Mouse (Mus musculus) NIH3T3 (cell line): ENCODE measurements around the gene Kansl1l.
A peak's percentile ranks its signal among the peaks of the same experiment; 100 is the strongest.

Experiments used
- DNase-seq: peaks from one replicate; pipeline ENCODE4 v3.0.0-alpha.2; 2012; ENCODE audit warnings: low read depth

Kansl1l gene

DNA sequence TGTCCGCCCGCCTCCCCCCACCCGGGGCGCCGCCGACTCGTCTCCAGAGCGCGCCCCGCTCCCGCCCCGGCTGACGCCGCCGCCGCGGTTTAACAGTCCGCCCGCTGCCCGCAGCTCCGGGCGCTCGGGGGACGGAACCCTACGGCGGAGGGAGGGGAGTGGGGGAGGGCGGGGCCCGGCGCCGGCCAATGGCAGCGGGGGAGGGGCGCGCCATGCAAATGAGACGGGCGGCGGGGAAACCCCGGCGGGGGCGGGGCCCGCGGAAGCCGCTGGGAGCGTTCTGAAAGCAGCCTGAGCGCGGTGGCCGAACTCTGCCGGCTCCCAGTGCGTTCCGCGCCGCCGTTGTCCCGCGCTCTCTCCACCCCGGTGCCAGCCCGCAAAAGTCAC is at the start of gene Kansl1l:
Kansl1l (minus strand) TSS at position 110 of the 387 bp plus-strand sequence.
- DNase-seq: peak; percentile 97

DNA sequence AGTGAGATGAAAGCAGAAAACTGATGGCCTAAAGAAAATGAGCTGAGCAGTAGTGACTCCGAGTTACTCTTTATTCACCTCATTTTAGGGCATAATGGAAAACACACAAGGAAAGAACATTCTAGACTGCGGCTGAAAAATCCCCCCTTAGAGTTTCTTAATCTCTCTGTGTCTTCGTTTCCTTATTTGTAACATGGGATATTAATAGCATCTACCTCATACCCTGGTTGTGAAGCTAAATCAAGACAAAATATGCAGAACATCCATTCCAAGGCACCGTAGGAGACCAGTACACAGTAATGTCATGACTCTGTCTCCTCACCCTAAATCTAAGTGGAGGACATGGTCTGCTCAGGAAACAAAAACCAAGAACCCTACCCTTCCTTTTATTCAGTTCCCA is 48.3 kb upstream of the Kansl1l start:
- no peak for DNase-seq

DNA sequence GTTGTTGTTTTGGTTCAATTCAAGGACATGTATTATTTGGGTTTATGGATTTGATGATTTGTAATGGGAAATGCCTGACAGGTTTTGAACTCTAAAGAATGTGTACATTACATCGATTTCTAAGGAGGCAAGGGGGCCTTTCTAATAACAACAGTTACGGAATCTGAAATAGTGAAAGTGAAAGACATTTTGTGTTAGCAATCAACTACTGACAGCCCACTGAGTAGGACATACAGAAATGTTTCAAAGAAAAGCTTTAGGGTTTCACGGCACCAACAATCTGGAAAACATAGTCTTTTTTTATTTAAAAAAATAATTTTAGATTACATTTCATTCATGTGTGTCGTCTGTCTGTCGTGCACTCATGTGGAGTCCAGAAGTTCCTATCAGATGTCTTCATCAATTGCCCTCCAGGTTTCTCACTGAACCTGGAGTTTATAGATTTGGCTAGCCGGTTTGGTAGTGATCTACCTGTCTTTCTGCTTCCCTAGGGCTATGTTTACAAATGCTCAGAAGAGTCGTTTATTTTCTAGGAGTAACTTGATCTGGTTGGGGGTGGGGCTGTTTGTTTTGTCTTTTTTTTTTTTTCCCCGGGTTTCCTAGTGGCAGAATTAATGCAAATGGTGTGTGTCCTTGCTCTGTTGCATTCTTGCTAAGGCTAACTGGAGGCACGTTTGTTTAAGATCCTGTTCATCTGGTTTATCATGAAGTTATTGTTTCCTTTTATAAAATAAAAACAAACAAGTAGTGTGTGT is 46.6 kb upstream of the Kansl1l start:
- DNase-seq: no peak

DNA sequence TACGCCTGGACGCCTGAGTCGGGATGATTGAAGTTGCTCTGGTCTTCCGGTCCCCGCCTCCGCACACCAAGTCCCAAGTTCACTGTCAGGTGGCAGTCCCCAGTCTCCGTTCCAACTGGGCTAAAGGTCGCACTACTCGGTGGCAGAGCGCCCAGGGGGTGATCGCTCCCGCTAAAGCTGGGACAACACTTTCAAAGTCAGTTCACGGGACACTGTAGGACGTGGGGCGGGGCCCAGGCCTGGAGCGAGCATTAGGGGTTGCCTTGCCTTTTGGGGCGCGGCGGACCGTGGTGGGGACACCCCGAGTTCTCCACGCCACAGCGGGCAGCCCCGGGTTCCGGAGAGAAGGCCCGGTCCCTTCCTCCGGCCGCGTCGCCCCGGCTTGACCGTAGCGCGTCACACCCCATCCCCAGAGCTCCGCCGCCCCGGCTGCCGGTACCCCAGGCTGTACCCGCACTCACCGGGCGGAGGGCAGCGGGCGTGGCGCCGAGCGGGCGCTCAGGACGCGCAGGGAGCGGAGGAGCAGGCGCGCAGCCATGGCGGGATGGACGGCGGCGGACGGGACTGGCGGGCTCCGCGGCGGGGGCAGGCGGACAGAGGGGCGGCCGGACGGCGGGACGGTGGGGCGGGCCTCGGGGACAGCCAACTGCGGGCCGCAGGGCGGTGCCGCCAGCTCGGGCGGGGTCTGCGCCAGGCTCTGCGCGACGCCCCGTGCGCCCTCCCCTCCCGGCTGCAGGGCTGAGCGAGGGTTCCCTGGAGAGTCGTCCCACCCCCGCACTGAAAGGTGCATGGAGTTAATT is 45.5 kb upstream of the Kansl1l start, which contains the start of gene Acadl:
Acadl (minus strand) TSS at position 566 of the 800 bp plus-strand sequence.
- DNase-seq: peak; percentile 74

DNA sequence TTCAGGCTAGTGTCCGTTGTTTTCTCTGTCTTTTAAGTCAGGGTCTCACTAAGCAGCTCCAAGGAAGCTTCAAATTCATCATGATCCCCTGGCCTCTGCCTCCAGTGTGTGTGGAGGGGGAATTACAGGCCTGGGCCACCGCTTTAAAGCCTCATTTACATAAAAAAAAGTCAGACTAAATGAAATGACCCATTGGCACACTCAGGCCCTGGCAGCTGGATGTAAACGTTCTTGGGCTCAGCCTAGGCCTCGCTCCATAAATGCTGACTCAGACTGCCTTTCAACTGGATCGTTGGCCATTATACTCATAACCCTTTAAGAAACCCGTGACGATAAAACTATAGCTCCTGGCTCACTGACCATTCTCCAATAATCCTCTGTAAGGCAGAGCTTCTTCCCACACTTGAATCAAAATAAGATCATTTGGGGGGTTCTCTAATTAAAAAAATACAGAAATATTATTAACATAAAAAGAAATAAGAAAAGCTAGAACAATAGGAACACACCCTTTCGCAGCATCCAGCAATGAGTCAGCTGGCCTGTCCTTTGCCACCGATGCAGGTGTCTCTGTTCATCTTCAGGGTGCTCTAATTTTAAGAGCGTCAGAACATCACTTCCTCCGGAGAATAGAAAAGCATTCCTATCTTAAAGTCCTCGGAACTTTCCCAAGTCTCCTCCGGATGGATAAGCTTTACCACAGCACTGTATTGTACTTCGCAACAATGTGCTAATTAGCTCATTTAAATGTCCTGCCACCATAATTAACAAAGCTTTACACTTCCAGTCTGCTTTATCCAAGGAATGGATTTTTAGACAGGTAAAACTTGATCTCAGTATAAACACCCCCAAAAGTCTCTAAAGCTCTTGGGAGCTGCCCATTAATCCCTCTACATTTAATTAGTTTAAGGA is 44.7 kb upstream of the Kansl1l start:
- DNase-seq: peak; percentile 74

DNA sequence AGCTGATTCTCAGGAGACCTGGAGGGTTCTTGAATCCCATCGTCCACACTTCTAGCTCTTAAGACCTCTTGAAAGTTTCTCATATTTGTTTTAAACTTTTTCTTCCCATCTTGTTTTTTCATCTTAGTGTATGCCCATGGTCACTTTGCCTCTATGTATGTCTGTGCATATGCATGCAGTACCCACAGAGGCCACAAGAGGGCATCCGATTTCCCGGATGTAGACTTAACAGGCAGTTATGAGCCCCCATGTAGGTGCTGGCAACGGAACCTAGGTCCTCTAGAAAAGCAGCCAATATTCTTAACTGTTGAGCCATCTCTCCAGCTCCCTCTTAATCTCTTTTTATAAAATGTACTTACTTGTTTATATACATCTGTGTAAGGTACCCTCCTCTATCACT is 30.1 kb upstream of the Kansl1l start:
- DNase-seq: no peak

DNA sequence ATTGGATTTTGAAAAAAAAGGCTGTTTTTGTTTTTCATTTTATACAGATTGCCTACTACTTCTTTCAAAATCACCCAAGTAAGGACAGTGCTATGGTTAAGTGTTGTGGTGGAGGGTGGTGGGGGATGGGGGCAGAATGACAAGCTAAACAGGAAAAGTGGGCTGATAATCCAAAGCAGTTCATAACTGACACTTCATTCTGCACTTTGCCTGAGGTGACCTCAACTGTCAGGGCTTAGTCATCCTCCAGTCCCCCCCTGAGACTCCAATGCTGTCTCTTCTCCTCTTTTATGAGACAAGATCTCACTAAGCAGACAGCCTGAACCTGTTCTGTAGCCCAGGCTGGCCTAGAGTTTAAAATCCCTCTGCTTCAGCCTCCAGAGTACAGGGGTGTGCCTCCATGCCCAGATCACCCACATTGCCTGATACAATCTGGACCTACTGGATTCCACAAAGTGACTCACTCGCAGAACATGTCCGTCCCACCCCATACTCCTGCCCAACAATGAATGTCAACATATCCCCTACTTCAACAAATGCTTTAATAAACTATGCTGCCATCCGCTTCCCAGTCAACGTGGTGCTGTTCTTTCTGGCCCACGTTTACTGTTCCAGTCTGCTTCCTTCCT is 28.4 kb upstream of the Kansl1l start:
- peak; percentile 62 for DNase-seq

DNA sequence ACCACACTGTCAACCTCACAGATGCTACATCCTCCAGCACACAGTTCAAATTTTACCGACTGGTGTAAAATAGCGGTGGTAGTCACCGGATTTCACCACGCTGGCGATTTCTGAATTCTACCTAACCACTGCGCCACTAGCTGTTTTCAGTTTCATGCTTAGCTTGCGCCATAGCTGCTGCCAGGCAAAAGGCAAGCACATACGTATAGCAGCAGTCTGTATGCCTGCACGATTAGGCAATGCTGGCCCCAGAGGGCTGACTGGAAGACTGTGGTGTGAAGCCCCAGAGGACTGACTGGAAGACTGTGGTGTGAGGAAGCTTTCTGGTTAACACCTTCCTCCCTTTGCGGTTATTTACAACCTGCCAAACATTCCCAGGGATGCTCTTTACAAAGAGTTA is 24.6 kb upstream of the Kansl1l start:
- no peak for DNase-seq

DNA sequence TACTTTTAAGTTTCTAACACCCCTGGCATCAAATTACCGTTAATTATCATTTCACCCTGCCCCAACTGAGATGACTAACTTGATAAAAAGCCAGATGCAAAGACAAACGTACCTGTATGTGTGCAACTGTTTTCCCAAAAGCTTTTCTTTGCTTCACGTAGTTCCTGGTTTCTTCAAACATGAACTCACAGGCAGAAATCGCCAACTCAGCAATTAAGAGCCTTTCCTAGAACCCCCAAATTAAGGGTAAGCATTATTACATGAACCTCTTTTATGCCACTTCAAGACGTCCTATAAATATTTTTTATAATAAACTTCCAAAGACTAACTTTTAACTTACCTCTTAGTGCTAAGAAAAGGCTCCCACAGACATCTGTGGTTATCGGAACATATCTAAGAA is 24.1 kb upstream of the Kansl1l start:
- no peak for DNase-seq

DNA sequence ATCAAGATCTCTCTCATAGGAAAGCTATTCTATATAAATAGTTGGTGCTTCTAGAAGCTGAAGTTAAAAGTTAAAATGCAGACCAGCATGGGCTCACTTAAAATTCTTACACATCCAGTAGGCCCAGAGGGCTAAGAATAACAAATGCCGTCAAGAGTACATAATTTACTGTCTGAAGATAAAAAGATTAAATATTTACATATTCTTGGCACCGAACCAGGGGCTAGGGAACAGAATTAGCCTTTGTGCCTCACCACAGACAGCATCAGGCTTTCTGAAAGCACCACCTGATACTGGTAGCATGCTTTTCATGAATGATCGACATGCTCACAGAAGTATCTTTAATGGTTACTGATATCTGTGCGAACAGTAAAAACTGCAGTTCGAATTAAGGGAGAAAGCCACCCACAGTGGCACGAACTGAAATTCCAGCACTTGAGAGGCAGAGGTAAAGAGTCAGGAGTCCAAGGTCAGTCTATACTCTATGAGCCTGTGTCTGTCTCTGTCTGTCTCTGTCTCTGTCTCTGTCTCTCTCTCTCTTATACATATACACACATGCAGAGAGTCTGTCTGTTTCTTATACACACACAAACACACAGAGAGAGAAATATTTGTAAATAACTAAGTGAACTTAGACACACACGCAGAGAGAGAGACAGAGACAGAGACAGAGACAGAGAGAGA is 22.5 kb upstream of the Kansl1l start:
- DNase-seq: peak; percentile 23

DNA sequence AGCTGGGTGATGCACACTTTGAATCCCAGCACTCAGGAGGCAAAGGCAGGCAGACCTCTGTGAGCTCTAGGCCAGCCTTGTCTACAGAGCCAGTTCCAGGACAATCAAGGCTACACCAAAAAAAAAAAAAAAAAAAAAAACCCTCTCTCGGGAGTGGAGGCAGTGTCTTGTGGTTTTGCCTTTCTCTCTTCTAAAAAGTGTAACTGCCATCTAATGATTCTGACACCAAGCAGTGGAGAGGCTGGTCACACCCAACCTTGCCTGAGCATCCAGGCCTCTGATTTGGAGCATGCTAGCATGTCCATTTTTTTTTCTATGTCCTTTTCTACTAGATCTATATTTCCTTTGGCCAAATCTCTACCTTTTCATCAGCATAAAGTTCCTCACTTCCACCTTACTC is 21.8 kb upstream of the Kansl1l start:
- no peak for DNase-seq

DNA sequence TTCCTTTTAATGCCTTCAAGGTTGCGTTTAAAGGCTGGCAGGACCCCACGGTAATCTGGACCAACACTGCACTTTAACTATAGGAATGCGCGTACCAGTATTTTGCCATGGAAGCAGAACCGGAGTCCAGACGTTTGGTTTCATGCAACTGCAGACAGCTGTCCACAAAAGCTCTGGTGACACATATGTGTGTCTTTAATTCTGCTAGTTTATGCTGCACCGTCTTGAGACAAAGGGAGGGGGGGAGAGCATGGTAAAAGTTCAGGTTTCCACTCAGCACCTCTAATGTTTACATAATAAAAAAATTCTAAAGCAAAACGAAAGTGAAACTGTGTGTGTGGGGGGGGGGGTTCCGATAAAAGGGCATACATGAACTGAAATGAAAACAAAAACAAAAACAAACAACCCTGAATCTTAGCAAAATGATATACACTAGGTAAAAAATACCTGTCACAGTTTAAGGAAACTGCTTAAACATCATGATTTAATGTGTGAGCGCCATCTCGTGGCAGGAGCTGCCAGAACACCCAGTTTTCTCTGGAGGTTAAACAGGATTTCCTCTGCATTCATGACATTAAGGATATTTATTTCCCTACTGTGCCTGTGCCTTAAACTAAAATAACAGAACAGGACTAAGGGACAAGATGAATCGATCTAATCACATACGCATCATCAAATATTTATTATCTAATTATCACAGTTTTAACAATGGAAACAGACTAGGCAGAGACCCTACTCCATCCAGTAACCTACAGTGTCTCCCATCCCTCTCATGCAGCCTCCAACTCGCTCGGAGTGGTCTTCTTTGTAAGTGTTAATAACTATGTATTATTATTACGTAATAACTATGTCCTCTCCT is 21.1 kb upstream of the Kansl1l start:
- DNase-seq: peak; percentile 84

DNA sequence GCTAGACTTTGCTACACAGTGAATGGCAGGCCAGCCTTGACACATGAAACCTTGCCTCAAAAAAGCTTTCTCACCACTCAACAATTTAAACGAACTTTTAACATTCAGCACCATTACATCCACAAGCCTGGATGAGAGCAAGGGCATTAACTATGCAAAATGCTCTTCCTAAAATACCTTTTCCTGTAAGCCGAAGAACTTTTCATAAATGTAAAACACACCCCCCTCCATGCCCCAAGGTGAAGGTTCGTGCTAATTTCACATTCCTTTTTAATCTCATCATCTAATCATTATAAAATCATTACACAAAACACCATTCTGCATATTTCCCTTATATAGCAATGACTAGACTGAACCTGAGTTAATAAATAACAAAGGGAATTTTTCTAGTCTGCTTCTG is 19.8 kb upstream of the Kansl1l start:
- no peak for DNase-seq

DNA sequence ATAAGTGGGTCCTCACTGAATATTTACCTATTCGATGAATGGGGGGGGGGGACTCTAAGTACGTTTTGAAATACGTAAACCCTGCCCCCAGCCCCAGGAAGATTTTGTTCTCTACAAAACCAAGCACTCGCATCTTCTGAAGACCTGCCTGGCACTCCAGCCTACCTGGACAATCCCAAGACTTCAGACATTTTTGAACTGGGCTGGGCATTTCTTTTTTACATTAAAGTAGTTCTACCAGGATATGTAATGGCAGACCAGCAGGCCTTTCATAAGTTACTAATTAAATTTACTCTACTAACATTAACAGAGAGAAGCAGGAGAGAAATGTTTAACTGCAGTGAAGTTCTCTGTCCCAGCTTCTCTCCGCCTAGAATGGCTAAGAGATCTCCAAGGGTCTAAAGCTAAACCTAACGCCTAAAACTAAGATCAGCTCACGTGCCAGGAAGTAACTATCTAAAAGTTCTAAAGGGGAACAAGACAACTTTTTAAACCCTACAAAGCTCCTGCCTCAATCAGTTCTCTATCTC is 15.3 kb upstream of the Kansl1l start:
- no peak for DNase-seq

DNA sequence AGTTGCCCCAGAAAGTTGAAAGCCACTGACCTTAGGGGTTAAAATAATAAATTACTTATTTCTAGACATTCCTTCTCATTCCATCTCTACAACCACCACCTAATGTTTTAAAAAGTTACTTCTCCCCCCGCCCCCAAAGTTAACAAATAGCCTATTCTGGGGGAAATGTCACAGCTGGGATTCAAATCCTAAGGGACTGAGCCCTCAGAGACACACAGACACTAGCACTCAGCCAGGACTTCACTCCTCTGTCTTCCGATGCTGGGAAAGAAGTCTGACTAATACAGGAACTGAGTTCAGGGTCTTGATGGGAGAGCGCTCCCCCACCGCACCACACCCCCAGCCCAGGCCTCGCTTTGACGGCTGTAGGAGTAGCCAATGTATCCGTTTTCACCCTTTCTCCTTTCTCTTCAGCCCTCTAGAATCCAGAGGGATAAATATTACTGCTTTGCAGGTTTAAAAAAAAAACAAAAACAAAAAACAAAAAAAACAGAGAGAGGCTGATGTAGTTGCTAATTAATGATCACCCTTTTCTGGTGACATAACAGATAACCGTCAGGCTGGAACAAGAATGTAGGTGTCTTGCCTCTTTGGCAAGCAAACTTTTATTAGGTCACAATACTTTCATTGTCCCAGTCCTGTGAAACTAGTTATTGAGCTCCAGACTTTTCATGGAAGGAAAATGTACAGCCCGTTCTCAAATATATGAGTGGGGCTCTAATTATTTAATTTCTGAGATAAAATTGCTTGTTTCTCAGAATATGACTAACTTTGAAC is 14.7 kb upstream of the Kansl1l start:
- DNase-seq: no peak

DNA sequence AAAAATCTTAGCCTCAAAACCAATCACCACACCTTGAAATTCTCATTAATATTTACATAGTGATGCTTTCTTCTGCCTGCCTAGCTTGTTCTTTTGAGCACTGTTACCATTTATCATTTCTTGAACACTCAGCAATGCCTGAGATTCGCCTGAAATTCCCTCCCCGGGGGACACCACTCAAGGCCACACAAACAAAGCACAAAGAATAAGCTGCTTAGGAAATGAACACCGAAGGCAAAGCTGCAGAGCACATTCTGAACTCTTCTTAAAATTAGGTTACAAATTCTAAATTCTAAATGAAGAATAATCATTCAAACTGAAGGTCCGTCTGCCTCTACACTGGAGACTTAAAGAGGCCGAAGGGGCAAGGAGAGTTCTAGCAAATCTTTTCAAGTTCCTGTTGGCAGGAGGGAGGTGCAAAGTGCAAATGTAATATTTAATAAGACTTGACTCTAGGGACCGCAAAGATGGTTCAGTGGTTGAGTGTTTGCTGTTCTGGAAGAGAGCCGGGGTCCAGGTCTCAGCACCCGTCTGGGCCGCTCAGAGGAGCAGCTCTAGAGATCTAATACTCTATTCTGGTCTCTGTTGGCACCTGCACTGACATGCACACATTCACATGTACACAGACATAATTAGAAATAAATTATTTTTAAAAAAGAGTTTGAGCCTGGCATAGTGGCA is 12.2 kb upstream of the Kansl1l start:
- no peak for DNase-seq

DNA sequence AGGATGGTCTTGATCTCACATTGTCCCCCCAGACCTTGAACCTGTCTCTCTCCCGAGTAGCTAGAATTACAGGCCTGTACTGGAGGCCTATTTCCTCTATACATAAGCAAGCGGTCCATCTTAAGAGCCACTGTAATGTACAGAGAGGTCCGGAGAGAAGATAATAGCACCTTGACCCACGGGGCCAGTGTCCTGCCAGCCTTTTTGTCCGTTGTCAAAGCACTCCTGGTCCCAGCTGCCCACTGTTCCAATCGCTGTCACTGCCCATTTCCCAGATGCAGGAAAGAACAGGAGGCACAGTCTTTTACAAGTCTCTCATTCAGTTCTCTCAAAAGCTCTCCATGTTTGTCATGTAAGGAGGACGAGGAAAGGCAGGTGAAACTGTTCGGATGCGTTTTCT is 4.6 kb upstream of the Kansl1l start:
- no peak for DNase-seq

DNA sequence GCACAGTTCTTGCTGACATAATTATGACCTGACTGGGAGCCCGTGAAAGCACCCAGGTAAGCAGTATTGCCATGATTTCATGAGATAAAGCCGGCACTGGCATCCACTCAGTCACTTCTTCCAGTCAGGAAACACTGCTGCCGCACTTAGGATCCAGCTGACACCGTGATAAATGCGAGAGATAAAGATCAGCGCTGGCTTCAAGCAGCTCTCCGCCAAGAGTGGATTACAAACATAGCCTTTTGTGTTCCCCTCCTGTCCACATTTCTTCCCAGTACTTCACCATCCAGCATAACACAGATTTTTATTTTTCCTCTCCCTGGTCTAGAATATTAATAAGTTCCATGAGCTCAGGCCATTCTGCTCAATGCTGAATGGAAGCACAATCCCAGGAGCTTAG is 2.9 kb upstream of the Kansl1l start:
- DNase-seq: no peak

DNA sequence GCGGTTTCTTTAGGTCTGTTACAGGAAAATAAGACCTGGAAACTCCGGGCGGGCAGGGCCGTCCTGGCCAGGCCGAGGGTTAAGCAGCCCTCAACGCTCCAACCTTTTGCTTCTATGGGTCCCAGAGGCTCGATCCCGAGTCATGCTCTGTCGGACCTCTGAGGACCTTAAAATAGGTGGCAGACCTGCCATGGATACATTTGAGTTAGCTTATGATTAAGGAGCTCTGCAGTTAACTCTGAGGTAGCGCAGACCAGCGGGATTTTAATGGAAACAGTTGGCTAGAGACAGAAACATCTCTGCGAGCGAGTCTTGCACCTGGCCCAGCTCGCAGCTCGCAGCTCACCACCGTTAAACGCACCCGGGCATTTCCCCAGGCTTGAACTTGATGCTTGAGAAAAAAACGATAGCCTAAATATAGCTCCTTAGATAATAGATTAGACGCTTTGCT is 528 bp upstream of the Kansl1l start:
- DNase-seq: no peak
